Mouse (Mus musculus): Measurements from ENCODE around the gene Gclm.
A peak's percentile ranks its signal among the peaks of the same experiment; 100 is the strongest.

GRCm38 (mm10) chr3:122274241-122275024 is 29.1 kb downstream of the Gclm start, which contains the start of gene Dnttip2:
- TF ChIP-seq POLR2A (IDR thresholded peaks at IDR 0.05; ENCODE audit: insufficient read depth, low read depth, low read length) (peak; percentile 77), EP300 (IDR thresholded peaks at IDR 0.05; ENCODE audit: insufficient read depth, low read depth, low read length) (peak; percentile 65; the same call in 1 of the 2 replicates)
